Mouse (Mus musculus) v-Abl transformed pro-B cells (cell line): ENCODE results near the gene Cavin2.

Experiments used
- in situ Hi-C, 2 experiments: fragments of 400-800 bp; cut with MboI; formaldehyde crosslinking; loops; one replicate each; pipeline ENCODE4 v1.15.1; 2025; ENCODE audit not compliant: unreplicated experiment in 2 of 2

Gene Cavin2

DNA sequence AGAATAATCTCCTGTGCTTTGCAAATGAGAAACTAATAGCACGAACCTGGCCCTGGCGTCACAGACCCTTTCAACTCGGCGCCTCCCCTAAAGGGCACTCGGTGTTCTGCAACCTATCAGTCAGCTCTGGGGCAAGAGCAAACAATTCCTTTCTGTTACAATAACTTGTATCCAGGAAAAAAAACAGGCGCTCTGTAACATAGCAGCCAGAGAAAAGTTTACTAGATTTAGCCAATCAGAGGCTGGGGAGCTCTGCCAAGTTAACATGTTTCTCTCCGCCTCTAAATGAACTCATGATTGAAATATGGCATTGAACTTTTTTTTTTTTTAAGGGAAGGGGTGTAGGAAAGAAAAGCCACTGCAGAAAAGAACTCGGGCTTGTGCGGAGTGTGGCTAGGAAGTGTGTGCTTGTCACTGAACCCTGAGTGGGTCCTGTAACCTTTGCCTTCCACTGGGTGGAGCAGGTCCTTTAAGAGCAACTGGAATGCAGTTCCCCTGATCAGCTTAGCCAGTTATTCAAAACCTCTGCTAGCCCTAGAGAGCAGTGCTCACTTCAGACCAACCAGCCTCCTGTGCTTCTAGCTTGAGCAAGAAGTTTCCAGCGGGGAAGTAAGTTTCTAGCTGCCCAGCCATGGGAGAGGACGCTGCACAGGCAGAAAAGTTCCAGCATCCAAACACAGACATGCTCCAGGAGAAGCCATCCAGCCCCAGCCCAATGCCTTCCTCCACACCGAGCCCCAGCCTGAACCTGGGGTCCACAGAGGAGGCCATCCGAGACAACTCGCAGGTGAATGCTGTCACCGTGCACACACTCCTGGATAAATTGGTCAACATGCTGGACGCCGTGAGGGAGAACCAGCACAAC lies at the start of gene Cavin2:
Gene Cavin2, plus strand, starts transcription at position 372 of the 865 bp plus-strand sequence.
- in situ Hi-C loops, result no loop called here

DNA sequence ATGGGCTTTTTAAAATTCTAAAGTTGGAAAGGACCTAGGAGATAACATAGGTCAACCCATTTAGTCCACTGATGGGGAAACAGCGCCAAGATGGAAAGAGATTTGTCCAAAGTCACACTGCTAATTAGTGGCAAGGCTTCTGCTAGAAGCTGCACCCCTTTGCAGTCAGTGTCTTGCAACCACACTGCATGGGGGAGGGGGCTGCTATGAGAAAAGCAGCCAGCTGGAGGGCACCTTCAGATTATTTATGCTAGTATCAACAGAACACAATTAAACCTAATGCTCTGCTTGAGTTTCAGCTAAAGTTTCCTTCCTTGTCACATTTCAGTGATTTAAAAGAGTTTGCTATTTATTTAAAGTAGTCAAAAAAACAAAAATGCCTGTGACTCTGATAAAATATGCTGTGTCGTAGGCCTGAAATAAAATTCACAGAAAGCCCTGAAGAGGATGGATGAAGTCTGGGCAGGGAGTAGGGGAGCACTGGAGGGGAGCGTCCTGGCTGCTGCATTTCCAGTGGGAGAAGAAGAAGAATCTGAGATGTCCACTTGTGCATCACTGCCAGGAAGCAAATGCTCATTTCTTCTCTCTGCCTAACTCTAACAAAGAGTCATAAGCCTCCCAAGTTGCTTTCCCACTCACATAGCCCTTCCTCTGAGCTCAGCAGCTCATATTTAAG lies 47.5 kb upstream of the Cavin2 start:
- in situ Hi-C loops, result no loop called here

DNA sequence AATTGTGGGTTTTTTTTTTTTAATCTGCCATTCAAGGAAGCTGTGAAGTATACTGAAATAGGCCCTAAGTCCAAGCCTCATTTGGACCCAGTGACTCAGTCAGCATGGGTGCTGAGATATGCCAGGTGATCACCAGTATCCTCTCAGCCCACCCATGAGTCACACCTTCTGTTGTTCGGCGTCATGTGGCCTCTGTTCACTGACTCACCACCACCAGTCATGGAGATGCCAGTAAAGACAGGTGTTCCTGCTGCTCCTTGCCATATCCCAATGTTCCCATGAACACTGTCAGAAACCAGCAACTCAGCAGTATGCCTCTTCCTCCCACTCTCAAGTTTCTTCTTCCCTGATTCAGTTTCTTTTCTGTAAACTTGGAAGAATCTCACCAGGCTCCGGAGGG lies 45.6 kb upstream of the Cavin2 start:
- in situ Hi-C loops, result no loop called here

DNA sequence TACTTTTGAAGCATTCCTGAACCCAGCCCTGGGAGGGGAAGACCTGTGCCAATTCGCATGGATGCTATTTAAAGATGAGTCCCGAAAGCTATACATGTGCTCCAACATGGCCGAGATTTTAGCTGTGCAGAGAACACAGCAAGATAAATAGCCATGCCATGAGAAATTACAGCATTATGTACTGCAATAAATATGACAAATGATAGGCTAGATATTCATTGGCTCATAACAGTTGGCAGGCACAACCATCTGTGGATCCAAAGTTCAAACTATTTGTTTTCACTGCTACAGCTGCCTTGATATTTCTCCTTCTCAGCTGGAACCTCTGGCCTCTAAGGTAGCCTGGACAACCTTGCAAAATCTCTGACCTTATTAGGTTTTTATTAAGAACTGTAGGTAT lies 45.1 kb upstream of the Cavin2 start:
- in situ Hi-C loops, result no loop called here

DNA sequence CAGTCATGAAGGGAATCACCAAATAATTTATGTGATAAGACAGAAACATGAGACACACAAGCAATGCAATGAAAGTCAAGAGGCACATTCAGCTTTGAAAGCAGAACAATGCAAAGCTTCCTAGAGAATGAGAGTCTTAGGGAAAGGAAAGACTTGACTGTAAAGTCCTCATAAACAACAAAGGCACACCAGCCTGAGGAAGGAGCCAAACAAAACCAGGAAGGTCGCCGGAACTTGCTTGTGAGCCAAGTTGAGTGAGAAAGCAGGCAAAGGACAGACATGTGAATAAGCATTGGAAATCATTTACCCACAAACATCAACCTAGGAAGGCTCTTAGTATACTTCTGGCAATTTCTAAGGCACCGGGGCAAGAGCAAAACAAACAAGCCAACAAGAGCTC lies 43.5 kb upstream of the Cavin2 start:
- in situ Hi-C loops, result no loop called here

DNA sequence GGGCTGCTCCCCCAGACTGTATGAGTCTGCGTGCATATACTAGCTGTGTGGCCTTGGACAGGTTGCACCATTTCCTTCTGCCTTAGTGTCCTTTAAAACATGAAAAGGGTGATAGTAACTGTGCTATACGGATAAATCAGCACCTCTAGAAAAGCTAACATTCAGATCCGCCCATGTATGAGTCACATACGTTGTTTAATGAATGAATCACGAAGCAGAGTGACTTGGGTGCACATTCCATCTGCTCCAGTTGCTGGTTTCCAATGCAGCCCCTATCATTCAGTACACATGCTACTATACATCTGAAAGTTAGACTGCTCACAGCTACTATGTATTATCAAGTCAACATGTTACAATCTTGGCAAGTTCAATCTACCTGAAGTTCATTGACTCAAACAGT lies 38.6 kb upstream of the Cavin2 start:
- in situ Hi-C loops, result no loop called here

DNA sequence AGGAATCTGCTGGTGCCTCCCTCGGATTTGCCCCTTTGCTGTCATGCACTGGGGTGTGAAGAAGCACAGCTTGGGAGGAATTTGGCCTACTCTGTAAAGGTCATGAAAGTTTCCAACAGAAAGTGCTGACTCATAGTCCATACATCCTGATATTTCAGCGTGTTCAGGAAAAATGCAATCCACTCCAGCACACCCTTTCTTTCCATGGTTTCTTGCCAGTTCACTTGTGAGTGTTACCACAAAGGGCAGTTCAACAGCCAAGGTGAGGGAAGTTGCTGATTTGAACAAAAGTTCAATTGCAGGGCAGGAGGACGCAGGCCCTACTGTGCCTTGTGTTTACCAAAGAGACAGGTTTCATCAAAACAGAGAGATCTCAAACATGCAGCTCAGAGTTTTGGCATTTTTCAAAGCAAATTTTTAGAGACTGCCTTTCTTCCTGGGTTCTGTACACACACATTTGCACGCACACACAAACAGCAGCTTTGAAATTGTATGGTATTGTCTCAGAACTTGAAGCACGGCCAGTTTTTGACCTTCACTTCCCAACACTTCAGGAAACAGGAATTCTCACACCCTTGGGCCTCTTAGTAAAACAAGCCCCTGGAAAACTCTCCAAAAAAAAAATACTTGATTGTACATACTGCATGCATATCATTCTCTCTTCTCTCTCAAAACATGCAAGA lies 23.7 kb upstream of the Cavin2 start:
- in situ Hi-C loops, result no loop called here

DNA sequence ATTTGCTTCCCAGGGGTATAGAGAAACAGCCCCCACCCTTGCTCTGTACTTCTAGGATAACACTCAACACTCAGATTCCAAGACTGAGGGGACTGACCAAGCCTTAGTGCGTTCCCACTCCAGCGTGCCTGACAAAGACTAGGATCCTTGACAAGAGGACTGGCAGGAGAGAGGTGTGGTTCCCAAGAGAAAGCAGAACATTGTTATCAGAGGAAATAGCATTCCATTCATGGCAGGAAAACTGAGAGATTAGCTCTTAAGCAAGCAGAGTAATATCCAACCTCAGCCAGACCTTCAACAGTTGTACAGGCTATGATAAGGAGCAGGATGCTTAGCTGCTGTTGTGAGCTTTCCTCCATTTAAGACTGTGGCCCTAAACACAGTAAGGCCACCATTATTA lies 23.0 kb upstream of the Cavin2 start:
- in situ Hi-C loops, result no loop called here

DNA sequence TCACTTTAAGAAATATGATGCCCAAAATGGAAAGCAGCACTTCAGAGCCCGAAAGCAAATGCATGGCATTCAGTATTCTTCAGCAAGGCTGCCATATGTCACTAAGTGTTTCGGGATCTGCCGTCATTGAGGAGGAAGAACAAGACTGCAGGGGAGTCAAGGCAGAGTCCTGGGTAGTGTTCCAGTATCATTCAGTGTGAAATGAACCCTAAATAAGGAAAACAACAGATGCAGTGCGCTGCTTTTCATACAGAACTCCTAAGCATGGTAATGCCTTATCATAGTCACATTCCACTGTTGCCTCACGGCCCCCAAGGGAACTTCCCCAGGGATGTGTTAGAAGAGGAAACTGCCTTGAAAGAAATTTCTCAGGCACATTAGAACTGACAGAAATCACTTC lies 21.8 kb upstream of the Cavin2 start:
- in situ Hi-C loops, result no loop called here

DNA sequence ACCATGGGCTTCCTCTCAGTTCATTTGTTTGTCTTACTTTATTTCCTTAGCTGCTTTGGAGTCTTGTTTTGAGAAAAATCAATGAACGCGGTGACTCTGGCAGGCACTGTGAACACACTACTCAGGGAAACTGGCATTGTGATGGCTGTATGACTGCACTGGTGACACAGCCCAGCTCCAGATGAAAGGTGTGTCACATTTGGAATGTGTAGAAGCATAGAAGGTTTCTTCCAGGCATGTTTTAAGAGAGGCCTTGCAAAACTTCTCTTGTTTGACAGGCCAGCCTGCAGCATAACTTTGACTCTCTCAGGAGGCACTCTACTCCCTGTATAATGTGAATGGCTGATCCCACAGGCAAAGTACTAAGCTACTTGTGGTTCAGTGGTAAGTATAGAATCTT lies 20.7 kb upstream of the Cavin2 start:
- in situ Hi-C loops, result no loop called here

DNA sequence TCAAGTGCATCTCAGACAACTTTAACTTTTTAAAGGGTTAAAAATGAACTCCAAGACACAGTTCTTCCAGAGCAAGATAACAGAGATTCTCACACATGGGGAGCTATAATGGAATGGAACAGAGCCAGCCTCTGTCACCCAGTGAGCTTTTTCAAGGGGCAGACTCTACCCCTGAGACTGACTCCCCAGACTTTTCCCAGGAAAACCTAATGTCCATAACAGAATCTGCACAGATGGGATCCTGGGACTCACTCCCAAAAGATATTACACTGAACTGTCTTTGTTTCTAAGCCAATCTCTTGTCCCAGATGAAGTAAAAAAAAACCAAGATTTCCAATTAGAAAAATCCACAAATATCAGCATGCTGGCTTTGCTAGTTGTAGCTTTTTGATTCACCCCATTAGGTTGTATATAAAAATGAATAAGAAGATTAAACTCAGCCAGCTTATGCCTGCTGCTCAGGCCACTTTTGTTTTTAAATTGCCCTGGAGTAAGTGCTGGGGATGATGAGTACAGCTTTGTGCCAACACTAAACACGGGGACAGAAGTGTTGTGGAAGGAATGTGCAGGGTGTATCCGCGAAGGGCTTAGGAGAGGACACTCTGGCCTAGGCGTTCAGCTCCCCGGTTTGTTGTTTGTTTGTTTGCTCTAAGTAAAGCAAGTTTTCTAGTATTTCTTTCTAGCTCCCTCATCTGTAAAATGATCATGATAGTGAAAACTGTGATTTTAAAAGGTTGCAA lies 18.6 kb upstream of the Cavin2 start:
- in situ Hi-C loops, result no loop called here

DNA sequence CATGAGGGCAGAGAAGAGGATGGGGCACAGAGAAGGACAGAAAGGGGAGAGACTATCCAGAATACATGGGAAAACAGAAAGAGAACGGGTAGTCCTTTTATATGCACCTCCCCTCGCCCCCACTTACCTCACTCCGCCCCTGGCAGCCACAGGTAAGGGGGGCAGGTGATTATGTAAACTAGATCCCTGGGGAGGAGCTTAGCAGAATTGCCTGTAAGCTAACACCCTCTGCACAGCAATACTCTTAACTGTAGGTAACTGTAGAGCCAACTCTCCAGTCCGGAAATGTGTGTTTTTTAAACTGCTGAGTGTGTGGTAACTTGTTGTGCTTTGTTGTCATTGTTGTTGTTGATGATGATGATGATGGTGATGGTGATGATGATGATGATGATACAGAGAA lies 17.1 kb upstream of the Cavin2 start:
- in situ Hi-C loops, result no loop called here

DNA sequence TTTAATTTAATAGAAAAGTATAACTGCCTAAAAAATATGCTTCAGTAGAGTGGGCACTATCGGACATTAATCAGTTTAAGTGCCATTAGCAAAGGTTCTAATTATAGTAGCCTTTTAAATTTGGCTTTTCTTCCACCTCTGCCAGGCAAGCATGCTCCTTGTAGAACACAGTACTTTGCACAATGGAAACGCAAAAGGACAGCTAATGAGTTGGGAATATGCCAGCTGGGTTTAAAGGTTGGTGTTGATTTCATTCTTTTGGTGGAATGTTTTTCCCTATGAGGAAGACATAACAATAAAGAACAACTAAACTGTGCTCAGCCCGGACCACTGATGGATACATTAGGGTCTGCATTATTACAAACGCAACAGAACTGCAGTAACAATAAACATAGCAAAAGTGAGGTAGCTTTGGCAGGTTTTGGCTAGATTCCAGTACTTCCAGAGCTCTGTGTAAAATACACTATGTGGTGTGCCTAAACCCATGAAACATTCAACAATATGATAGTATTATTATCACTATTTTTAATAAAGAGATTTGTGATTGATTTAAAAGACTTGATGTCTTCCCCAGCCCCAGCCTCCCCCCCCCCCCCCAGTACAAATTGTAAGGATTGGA lies 16.2 kb upstream of the Cavin2 start:
- in situ Hi-C loops, result no loop called here

DNA sequence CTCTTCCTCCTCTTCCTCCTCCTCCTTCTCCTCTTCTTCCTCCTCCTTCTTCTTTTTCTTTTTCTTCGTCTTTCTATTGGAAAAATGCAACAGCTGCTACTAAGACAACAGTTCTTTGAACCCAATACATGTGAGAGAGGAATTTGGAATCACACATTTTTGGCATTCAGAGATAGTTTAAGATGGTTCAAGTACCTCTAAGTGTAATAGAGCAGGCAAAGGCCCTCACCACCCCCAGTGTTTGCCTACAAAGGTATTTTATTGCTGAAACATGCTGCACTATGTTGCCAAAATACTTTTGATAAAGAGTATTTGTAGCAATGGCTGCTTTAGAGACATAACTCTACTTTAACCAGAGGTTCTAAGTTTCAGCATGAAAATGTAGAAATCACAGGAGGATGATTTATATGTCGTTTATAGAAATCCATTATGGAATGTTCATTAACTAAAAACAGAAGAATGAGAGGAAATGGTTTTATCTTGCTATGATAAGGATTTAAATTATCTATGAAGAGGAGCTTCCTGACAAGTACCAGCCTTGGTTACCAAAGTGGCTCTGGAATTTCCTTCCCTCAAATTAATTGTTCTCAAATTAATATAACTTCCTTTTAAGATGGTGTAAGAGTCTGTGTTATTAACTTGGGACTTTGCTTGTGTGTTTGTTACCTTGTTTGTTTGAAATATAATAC lies 10.9 kb upstream of the Cavin2 start:
- in situ Hi-C loops, result no loop called here

DNA sequence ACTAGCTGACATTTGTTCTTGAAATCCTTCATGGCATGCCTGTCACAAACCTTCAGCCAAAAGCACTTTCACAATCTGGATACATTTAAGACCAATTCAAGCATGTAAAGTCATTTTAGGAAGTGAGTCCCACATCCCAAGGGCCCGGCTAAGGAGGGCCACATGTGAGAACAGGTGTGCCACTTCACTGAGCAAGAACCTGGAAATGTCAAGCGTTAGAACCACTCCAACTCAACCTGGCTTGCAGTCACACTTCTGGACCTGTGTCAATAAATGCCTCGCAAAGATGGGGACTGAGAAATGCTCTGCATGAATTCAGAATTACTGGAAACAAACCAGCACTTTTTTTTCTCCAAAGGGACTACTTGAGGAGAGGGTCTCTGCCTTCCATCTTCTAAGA lies 725 bp upstream of the Cavin2 start:
- in situ Hi-C loops, result no loop called here

DNA sequence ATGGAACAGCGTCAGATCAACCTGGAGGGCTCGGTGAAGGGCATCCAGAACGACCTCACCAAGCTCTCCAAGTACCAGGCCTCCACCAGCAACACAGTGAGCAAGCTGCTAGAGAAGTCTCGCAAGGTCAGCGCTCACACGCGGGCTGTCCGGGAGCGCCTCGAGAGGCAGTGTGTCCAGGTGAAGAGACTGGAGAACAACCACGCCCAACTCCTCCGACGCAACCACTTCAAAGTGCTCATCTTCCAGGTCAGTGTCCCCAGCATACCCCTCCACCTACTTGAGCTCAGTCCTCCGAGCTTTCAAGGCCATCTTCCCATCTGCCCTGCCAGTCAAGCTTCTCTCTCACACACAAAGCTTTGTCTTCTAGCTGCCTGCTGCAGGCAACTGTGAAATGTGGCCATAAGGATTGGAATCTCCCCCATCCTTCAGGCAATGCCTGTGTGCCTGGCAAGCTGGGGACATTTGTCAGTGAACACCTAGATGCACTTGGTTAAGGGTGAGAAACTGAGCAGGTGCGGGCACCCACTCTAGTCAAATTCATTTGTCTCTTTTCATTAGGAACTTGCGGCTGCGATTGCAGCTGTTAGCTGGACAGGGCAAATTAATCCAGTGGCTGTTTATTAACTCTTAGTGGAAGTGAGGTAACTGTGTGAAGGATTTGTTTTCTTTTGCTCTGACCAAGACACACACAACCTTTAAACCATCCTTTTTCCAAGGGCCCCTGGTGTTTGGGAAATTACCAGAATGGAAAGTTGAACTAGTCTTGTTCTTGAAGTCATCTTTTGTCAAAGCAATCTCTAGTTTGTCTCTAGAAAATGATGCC lies 907 bp downstream of the Cavin2 start:
- in situ Hi-C loops, result no loop called here

DNA sequence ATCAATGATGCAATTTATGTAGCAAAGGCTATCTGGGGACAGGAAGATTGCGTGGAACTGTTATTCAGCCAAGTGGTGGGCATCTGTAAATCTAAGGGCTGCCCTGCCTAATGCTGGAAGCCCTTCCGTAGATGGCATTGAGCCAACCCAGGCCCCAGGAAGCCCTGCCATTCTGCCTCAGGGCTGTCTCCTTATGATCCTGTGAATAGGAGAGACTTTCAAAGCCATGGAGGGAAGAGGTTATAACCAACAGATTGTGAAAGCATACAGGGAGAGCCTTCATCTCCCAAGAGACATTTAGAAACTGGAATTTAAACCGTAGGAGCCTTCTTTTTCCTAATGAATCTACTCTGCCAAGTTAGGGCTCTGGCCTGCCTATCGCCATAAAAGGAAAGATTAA lies 1.7 kb downstream of the Cavin2 start:
- in situ Hi-C loops, result no loop called here

DNA sequence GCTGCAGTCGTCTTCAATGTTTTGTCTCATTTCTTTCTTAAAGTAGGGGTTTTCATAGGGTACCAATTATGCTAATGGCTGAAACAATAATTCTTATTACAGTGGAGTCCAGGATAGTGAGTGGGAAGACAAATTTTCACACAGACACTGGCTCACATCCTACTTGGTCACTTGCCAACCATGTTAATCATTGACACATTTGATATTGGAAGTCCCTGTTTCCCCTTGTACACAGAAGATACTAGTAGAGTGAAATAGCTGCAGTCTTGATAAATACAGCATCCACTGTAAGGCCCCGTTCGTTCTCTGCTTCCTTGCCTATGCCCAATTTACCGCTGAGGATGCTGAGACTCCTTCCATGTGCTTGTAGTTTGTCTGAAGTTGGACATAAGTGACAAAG lies 3.4 kb downstream of the Cavin2 start:
- in situ Hi-C loops, result no loop called here

DNA sequence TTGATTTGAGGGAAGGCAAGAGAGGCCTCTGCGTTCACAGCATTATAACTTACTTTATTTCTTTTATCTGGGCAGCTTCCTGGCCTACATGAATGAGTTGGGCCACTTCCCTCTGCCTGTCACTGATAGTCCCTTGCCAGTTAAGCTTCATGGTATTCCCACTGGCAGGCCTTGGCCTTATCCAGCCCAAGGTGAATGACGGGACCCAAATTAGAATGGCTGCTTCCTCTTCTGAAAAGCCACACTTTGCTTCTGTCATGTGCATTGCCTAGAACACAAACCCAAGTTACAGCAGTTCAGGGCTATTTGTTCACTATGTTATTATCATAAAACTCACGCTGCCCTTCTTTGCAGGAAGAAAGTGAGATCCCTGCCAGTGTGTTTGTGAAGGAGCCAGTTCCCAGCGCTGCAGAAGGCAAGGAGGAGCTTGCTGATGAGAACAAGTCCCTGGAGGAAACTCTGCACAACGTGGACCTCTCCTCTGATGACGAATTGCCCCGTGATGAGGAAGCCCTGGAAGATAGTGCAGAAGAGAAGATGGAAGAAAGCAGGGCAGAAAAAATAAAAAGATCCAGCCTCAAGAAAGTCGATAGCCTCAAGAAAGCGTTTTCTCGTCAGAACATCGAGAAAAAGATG lies 11.5 kb downstream of the Cavin2 start:
- in situ Hi-C loops, result no loop called here
